Mouse (Mus musculus): ENCODE measurements at regions not wholly inside any gene's neighbourhood (a gene's known extent, or its start where the extent isn't known, plus 50 kb on each side); places are given as distances from the start of the nearest gene placed in this dataset.

- no peak overlapping the region for H3K4me3 ChIP-seq (replicated peaks in 1 of 3; ENCODE audit: low read depth in 2 of 3, low read length in 2 of 3, poor library complexity in 1 of 3)
These were observed 104.1 kb downstream of the Cstad start for GRCm38 (mm10) chr2:30698758-30699535.

GRCm38 (mm10) chr2:30697851-30698250, 103.0 kb downstream of the Cstad start:
- peaks cover 2 to 19% of the 10 kb centered on the region in 2 experiments; a peak in 2 of 4 replicates for H3K4me1 ChIP-seq (ENCODE audit: control insufficient read depth in 1 of 2, insufficient read depth in 2 of 2)
- dilution Hi-C loops (cut with MboI; ENCODE audit: extremely low pct_ligation_motif_present, extremely low pct_unique_long_range_greater_than_20kb, low sequenced_read_pairs) (no loop called here), in situ Hi-C loops (cut with MboI; ENCODE audit: low pct_ligation_motif_present, low pct_unique_long_range_greater_than_20kb, low sequenced_read_pairs) (no loop called here)

More at GRCm38 (mm10) chr2:30698758-30699535, 104.1 kb downstream of the Cstad start:
- dilution Hi-C loops (cut with MboI; ENCODE audit: extremely low pct_ligation_motif_present, extremely low pct_unique_long_range_greater_than_20kb, low sequenced_read_pairs) = no loop called here
- H3K9ac ChIP-seq (ENCODE audit: insufficient read depth, low read depth) = no peak overlapping the region
- no peak overlapping the region for H3K27ac ChIP-seq (ENCODE audit: insufficient read depth, low read depth)
- DNase-seq (ENCODE audit: extremely low read depth) = no peak
- no peaks in the 10 kb centered on the region for H3K79me2 ChIP-seq (replicated peaks; ENCODE audit: control insufficient read depth, extremely low read depth, insufficient read depth, poor library complexity, severe bottlenecking)
- peaks cover 12% of the 10 kb centered on the region for H3K27me3 ChIP-seq (replicated peaks)
- TF ChIP-seq MEF2A (IDR thresholded peaks at IDR 0.05; ENCODE audit: borderline replicate concordance, low read depth, low read length) = no peak
- TF ChIP-seq POLR2A (IDR thresholded peaks at IDR 0.05; ENCODE audit: low read depth, low read length) = no peak
- TF ChIP-seq JUN (IDR thresholded peaks at IDR 0.05; ENCODE audit: insufficient read depth, low read depth, low read length) = no peak
- no peak for TF ChIP-seq TCF12 (IDR thresholded peaks at IDR 0.05; ENCODE audit: low read depth, low read length)
- H3K4me2 ChIP-seq (ENCODE audit: insufficient read depth, low read depth, poor library complexity, severe bottlenecking) = no peak overlapping the region
- H3K9me3 ChIP-seq (replicated peaks; ENCODE audit: low read length) = no peaks in the 10 kb centered on the region
- H3K36me3 ChIP-seq (replicated peaks in 1 of 2; ENCODE audit: control insufficient read depth in 1 of 2, insufficient read depth in 1 of 2, low read length in 1 of 2) = no peaks in the 10 kb centered on the region
- in situ Hi-C loops (cut with MboI; ENCODE audit: low pct_ligation_motif_present, low pct_unique_long_range_greater_than_20kb, low sequenced_read_pairs) = no loop called here
- H3K4me1 ChIP-seq (ENCODE audit: control insufficient read depth in 1 of 2, insufficient read depth in 2 of 2) = peaks cover 2 to 11% of the 10 kb centered on the region in 2 experiments; a peak in 2 of 4 replicates

GRCm38 (mm10) chr2:30695771-30696456, 101.1 kb downstream of the Cstad start:
- Histone ChIP-seq H3K27me3 (replicated peaks) (peaks cover 35% of the 10 kb centered on the region), H3K4me3 (replicated peaks in 1 of 3; ENCODE audit: low read depth in 2 of 3, low read length in 2 of 3, poor library complexity in 1 of 3) (no peak overlapping the region), H3K4me1 (ENCODE audit: control insufficient read depth in 1 of 2, insufficient read depth in 2 of 2) (peaks cover 2 to 37% of the 10 kb centered on the region in 2 experiments; a peak in 2 of 4 replicates), H3K9me3 (replicated peaks; ENCODE audit: low read length) (no peaks in the 10 kb centered on the region), H3K4me2 (ENCODE audit: insufficient read depth, low read depth, poor library complexity, severe bottlenecking) (no peak overlapping the region), H3K27ac (ENCODE audit: insufficient read depth, low read depth) (no peak overlapping the region), H3K36me3 (replicated peaks in 1 of 2; ENCODE audit: control insufficient read depth in 1 of 2, insufficient read depth in 1 of 2, low read length in 1 of 2) (no peaks in the 10 kb centered on the region), H3K9ac (ENCODE audit: insufficient read depth, low read depth) (no peak overlapping the region), H3K79me2 (replicated peaks; ENCODE audit: control insufficient read depth, extremely low read depth, insufficient read depth, poor library complexity, severe bottlenecking) (no peaks in the 10 kb centered on the region)
- DNase-seq (ENCODE audit: extremely low read depth) = no peak
- TF ChIP-seq HCFC1 (IDR thresholded peaks at IDR 0.05; ENCODE audit: low read depth, low read length) = no peak
- no peak for TF ChIP-seq IRF4 (IDR thresholded peaks at IDR 0.05; ENCODE audit: low read depth, low read length)
- TF ChIP-seq ELF1 (IDR thresholded peaks at IDR 0.05; ENCODE audit: low read depth, low read length) = no peak
- TF ChIP-seq TCF12 (IDR thresholded peaks at IDR 0.05; ENCODE audit: low read depth, low read length) = no peak
- TF ChIP-seq CTCF (conservative IDR thresholded peaks at IDR 0.05 in 1 of 2, IDR thresholded peaks at IDR 0.05 in 1 of 2; ENCODE audit: low read depth in 2 of 2, low read length in 2 of 2) = no peak
- no peak for TF ChIP-seq SMC3 (IDR thresholded peaks at IDR 0.05; ENCODE audit: low read depth, low read length)
- TF ChIP-seq NELFE (IDR thresholded peaks at IDR 0.05; ENCODE audit: low read depth, low read length) = no peak
- no peak for TF ChIP-seq MEF2A (IDR thresholded peaks at IDR 0.05; ENCODE audit: borderline replicate concordance, low read depth, low read length)
- no peak for TF ChIP-seq POLR2A (IDR thresholded peaks at IDR 0.05; ENCODE audit: low read depth, low read length)
- no peak for TF ChIP-seq BHLHE40 (IDR thresholded peaks at IDR 0.05; ENCODE audit: low read depth, low read length)
- no peak for TF ChIP-seq ZNF384 (IDR thresholded peaks at IDR 0.05; ENCODE audit: low read depth, low read length)
- no peak for TF ChIP-seq MYC (IDR thresholded peaks at IDR 0.05; ENCODE audit: low read depth, low read length)
- TF ChIP-seq USF1 (IDR thresholded peaks at IDR 0.05; ENCODE audit: low read depth, low read length) = no peak
- no peak for TF ChIP-seq ETS1 (conservative IDR thresholded peaks at IDR 0.05; ENCODE audit: low read depth, low read length)
- dilution Hi-C loops (cut with MboI; ENCODE audit: extremely low pct_ligation_motif_present, extremely low pct_unique_long_range_greater_than_20kb, low sequenced_read_pairs) (no loop called here), in situ Hi-C loops (cut with MboI; ENCODE audit: low pct_ligation_motif_present, low pct_unique_long_range_greater_than_20kb, low sequenced_read_pairs) (no loop called here)

More at GRCm38 (mm10) chr2:30697851-30698250, 103.0 kb downstream of the Cstad start:
- H3K36me3 ChIP-seq (replicated peaks in 1 of 2; ENCODE audit: control insufficient read depth in 1 of 2, insufficient read depth in 1 of 2, low read length in 1 of 2) = no peaks in the 10 kb centered on the region
- no peak for DNase-seq (ENCODE audit: extremely low read depth)
- H3K4me2 ChIP-seq (ENCODE audit: insufficient read depth, low read depth, poor library complexity, severe bottlenecking) = no peak overlapping the region
- no peaks in the 10 kb centered on the region for H3K79me2 ChIP-seq (replicated peaks; ENCODE audit: control insufficient read depth, extremely low read depth, insufficient read depth, poor library complexity, severe bottlenecking)
- peaks cover 21% of the 10 kb centered on the region for H3K27me3 ChIP-seq (replicated peaks)
- no peak overlapping the region for H3K27ac ChIP-seq (ENCODE audit: insufficient read depth, low read depth)
- no peaks in the 10 kb centered on the region for H3K9me3 ChIP-seq (replicated peaks; ENCODE audit: low read length)
- no peak overlapping the region for H3K4me3 ChIP-seq (replicated peaks in 1 of 3; ENCODE audit: low read depth in 2 of 3, low read length in 2 of 3, poor library complexity in 1 of 3)
- H3K9ac ChIP-seq (ENCODE audit: insufficient read depth, low read depth) = no peak overlapping the region
- TF ChIP-seq ZNF384 (IDR thresholded peaks at IDR 0.05; ENCODE audit: low read depth, low read length) = no peak
- no peak for TF ChIP-seq NRF1 (IDR thresholded peaks at IDR 0.05; ENCODE audit: low read depth, low read length)
- no peak for TF ChIP-seq MXI1 (IDR thresholded peaks at IDR 0.05; ENCODE audit: low read depth, low read length)
- no peak for TF ChIP-seq CHD1 (IDR thresholded peaks at IDR 0.05; ENCODE audit: low read depth, low read length)
- TF ChIP-seq HCFC1 (IDR thresholded peaks at IDR 0.05; ENCODE audit: low read depth, low read length) = no peak
- no peak for TF ChIP-seq CTCF (conservative IDR thresholded peaks at IDR 0.05 in 1 of 2, IDR thresholded peaks at IDR 0.05 in 1 of 2; ENCODE audit: low read depth in 2 of 2, low read length in 2 of 2)
- TF ChIP-seq POLR2AphosphoS2 (IDR thresholded peaks at IDR 0.05; ENCODE audit: low read depth, low read length) = no peak
- no peak for TF ChIP-seq USF1 (IDR thresholded peaks at IDR 0.05; ENCODE audit: low read depth, low read length)
- TF ChIP-seq MAZ (IDR thresholded peaks at IDR 0.05; ENCODE audit: low read depth, low read length) = no peak
- no peak for TF ChIP-seq ELF1 (IDR thresholded peaks at IDR 0.05; ENCODE audit: low read depth, low read length)
- TF ChIP-seq USF2 (conservative IDR thresholded peaks at IDR 0.05; ENCODE audit: low read depth, low read length) = no peak
- no peak for TF ChIP-seq MAFK (IDR thresholded peaks at IDR 0.05; ENCODE audit: insufficient replicate concordance, low read length)
- TF ChIP-seq MAX (IDR thresholded peaks at IDR 0.05; ENCODE audit: low read length) = no peak
- TF ChIP-seq ZMIZ1 (IDR thresholded peaks at IDR 0.05; ENCODE audit: low read depth, low read length) = no peak
- TF ChIP-seq JUND (conservative IDR thresholded peaks at IDR 0.05; ENCODE audit: low read depth, low read length) = no peak
- no peak for TF ChIP-seq BHLHE40 (IDR thresholded peaks at IDR 0.05; ENCODE audit: low read depth, low read length)

Measured in CH12.LX (cell line).